Mouse (Mus musculus): Measurements from ENCODE around the gene Hsd17b12.

DNA sequence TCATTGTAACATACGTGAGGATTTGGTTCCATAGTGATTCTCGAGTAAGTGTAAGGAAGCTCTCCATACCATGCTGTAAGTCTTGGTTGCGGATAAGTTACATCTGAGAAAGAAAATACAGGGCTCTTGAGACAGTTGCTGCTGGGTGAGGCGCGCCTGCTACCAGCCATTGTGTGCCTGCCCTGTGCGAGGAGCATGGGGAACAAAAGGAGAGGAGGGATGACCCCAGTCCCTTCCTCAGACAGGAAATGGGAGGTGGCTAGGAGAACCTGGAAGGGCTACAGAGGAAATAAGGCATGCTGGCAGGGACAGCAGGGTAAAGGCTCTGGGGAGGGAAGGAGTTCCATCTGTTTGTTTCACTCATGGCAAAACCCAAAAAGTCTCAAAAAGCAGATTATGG lies 156.4 kb downstream of the Hsd17b12 start:
- TF ChIP-seq CTCF (IDR thresholded peaks at IDR 0.05; ENCODE audit: control insufficient read depth, insufficient read depth, insufficient replicate concordance, low read depth, low read length), result no peak
- TF ChIP-seq POLR2A (IDR thresholded peaks at IDR 0.05; ENCODE audit: control insufficient read depth, low read depth, low read length), result no peak

Data from testis, adult 2 months (tissue).